7 mouse cellular contexts compared by ENCODE assay signal in the genomic region with DNA sequence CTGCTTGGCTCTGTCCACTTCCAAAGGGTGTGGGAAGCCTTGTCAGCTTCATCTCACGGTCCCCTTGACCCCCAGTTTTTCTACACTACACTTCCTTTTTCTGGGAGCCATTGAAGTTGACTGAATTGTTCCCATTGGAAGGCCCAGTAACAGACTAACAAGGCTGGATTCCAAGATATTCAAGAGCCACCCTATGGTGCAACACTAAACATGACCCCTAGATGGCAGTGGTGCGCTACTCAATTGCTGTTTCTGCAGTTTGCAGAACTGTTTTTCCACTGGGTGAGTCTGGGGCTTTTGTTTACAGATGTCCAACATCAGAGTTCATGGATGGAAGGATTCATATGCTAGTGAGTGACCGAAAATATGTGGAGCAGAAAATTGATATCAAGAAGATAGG.
DNase-seq lines count a peak whose midpoint lies in the region; ATAC-seq lines count a peak whose summit lies in the region.
"Not testable (repeated sequence)": the region's sequence is repeated elsewhere in the genome, so short reads cannot be mapped to it uniquely, and the experiment has no call there.

No protein-coding gene starts in this region.

- H3K27ac ChIP-seq in midbrain, embryonic 11.5 days (ENCODE audit: low read depth, low read length), result not testable (repeated sequence)

- ATAC-seq in midbrain, embryonic 11.5 days (ENCODE audit: low FRiP score), result not testable (repeated sequence)

- not testable (repeated sequence) for H3K4me2 ChIP-seq in midbrain, embryonic 11.5 days

- H3K36me3 ChIP-seq in midbrain, embryonic 11.5 days (ENCODE audit: control insufficient read depth, insufficient read depth, low read length), result not testable (repeated sequence)

- intact Hi-C loops in left cerebral cortex, postnatal 25 days (cut with DNase I), result loop anchor here (5.0 kb wide), 1 partner anchor 333 kb away; no protein-coding TSS in a partner anchor

- H3K4me3 ChIP-seq in midbrain, embryonic 11.5 days (ENCODE audit: low read depth, low read length), result not testable (repeated sequence)

- WGBS in midbrain, embryonic 11.5 days, result 45% methylated on average over 3 of the region's 3 CpGs

- H3K27me3 ChIP-seq in midbrain, embryonic 11.5 days (ENCODE audit: control insufficient read depth, insufficient read depth, low read length), result not testable (repeated sequence)

- not testable (repeated sequence) for H3K4me1 ChIP-seq in midbrain, embryonic 11.5 days (ENCODE audit: control insufficient read depth, insufficient read depth, low read length)

- H3K9ac ChIP-seq in midbrain, embryonic 11.5 days (ENCODE audit: low read length), result not testable (repeated sequence)

- DNase-seq in T-cell, adult 2 months (ENCODE audit: low spot score), result peak; percentile 12
- DNase-seq in cerebellum, postnatal 14 days, result peak; percentile 56 to 58
- DNase-seq in gastrocnemius, adult 18-20 months (ENCODE audit: low spot score), result peak; percentile 37
- peak; percentile 65 for DNase-seq in kidney, adult 18-20 months
- peak; percentile 43 to 67 for DNase-seq in left cerebral cortex, postnatal 25 days (ENCODE audit: low spot score in 2 of 2)
- peak; percentile 87 for DNase-seq in midbrain, embryonic 11.5 days (ENCODE audit: low spot score, missing footprints)
- peak; percentile 10 for DNase-seq in skeletal muscle tissue, adult 2 months (ENCODE audit: low read depth, low spot score)

- H3K9me3 ChIP-seq in midbrain, embryonic 11.5 days (ENCODE audit: control insufficient read depth, low read length), result not testable (repeated sequence)

Comparison
In these comparisons a context has a peak if more than half of its experiments do, and no peak if none do; other contexts are left out.
1. DNase-seq: peak in every context shown above with its lines; median percentile 87 in midbrain, embryonic 11.5 days; 65 in kidney, adult 18-20 months; 57 in cerebellum, postnatal 14 days; 55 in left cerebral cortex, postnatal 25 days; 37 in gastrocnemius, adult 18-20 months; 12 in T-cell, adult 2 months; 10 in skeletal muscle tissue, adult 2 months.